Mouse (Mus musculus): Measurements from ENCODE around the gene Zmiz1. TPM values are rescaled to one million over a fixed set of nuclear protein-coding genes. Genes with fewer than 3 reads are reported as not detected.

The Zmiz1 gene
- total RNA-seq (2023), result 101 TPM

GRCm38 (mm10) chr14:25459016-25459393 is at the start of gene Zmiz1:
TSS of gene Zmiz1 (plus strand) at chr14:25459185.

GRCm38 (mm10) chr14:25693888-25694568 is 235.0 kb downstream of the Zmiz1 start, which contains the start of gene Ppif:
TSS of gene Ppif (plus strand) at chr14:25694154.

Other genes starting within 250 kb of the Zmiz1 start
- 27.7 TPM for gene Ppif, start 235.0 kb downstream of the Zmiz1 start, total RNA-seq (2023)